Mouse (Mus musculus): Measurements from ENCODE around the gene Lrrc8e. TPM values are rescaled to one million over a fixed set of nuclear protein-coding genes. Genes with fewer than 3 reads are reported as not detected.

Gene Lrrc8e
- polyA plus RNA-seq (2015; fragmentation: Nextera tagmentation; extraction: Ambion mirVana): 0.85 and 0.91 TPM in 2 replicates

- DNase-seq (ENCODE audit: low spot score): no peak
Observed at GRCm38 (mm10) chr8:4226739-4227347, at the start of gene Lrrc8e. Lrrc8e (plus strand) TSS chr8:4226827.

GRCm38 (mm10) chr8:4183409-4183808 lies 43.2 kb upstream of the Lrrc8e start:
- no peak for DNase-seq (ENCODE audit: low spot score)

- no peak for DNase-seq (ENCODE audit: low spot score)
Observed at GRCm38 (mm10) chr8:4186151-4186550, 40.5 kb upstream of the Lrrc8e start.

- DNase-seq (ENCODE audit: low spot score): no peak
Observed at GRCm38 (mm10) chr8:4188605-4189004, 38.0 kb upstream of the Lrrc8e start.

GRCm38 (mm10) chr8:4189031-4189722 lies 37.5 kb upstream of the Lrrc8e start:
- no peak for DNase-seq (ENCODE audit: low spot score)

- DNase-seq (ENCODE audit: low spot score): no peak
Observed at GRCm38 (mm10) chr8:4192305-4192704, 34.3 kb upstream of the Lrrc8e start.

GRCm38 (mm10) chr8:4192807-4193587 lies 33.6 kb upstream of the Lrrc8e start:
- DNase-seq (ENCODE audit: low spot score): peak; percentile 84

- DNase-seq (ENCODE audit: low spot score): no peak
Observed at GRCm38 (mm10) chr8:4193588-4193894, 33.1 kb upstream of the Lrrc8e start.

GRCm38 (mm10) chr8:4201321-4201720 lies 25.3 kb upstream of the Lrrc8e start:
- DNase-seq (ENCODE audit: low spot score): no peak

- no peak for DNase-seq (ENCODE audit: low spot score)
Observed at GRCm38 (mm10) chr8:4205246-4206123, 21.1 kb upstream of the Lrrc8e start.

GRCm38 (mm10) chr8:4206182-4207015 lies 20.2 kb upstream of the Lrrc8e start:
- DNase-seq (ENCODE audit: low spot score): no peak

GRCm38 (mm10) chr8:4207016-4207350 lies 19.6 kb upstream of the Lrrc8e start:
- no peak for DNase-seq (ENCODE audit: low spot score)

GRCm38 (mm10) chr8:4211097-4211496 lies 15.5 kb upstream of the Lrrc8e start:
- DNase-seq (ENCODE audit: low spot score): no peak

- no peak for DNase-seq (ENCODE audit: low spot score)
Observed at GRCm38 (mm10) chr8:4212809-4213209, 13.8 kb upstream of the Lrrc8e start.

GRCm38 (mm10) chr8:4213210-4214005 lies 13.2 kb upstream of the Lrrc8e start:
- DNase-seq (ENCODE audit: low spot score): peak; percentile 35

GRCm38 (mm10) chr8:4214006-4214980 lies 12.3 kb upstream of the Lrrc8e start:
- DNase-seq (ENCODE audit: low spot score): peak; percentile 57

GRCm38 (mm10) chr8:4216296-4216695 lies 10.3 kb upstream of the Lrrc8e start:
- no peak for DNase-seq (ENCODE audit: low spot score)

GRCm38 (mm10) chr8:4216791-4217621 lies 9.6 kb upstream of the Lrrc8e start, which contains the start of gene Prr36:
Prr36 (minus strand) TSS chr8:4217459.
- DNase-seq (ENCODE audit: low spot score): no peak

Data from thymus, postnatal 0 days (tissue).